Mouse (Mus musculus) erythroid progenitor cell, adult 5-6 weeks (primary cell): ENCODE measurements around the gene Kcnab3. TPM values are rescaled to one million over a fixed set of nuclear protein-coding genes. Genes with fewer than 3 reads are reported as not detected.

Experiments
- ATAC-seq: replicated peaks from 2 replicates; pipeline ENCODE4 v1.8.0; 2016; ENCODE audit warnings: moderate number of reproducible peaks, mild to moderate bottlenecking, moderate TSS enrichment, inconsistent platforms; ENCODE audit not compliant: poor library complexity, low FRiP score, severe bottlenecking
- total RNA-seq, 2 experiments: library from RNA; stranded (forward) in 1 of 2; stranded (reverse) in 1 of 2; fragments of 150-400 nt in 1 of 2; fragments of 186-747, 209-891 nt in 1 of 2; gene quantifications; 2 replicates each; pipeline versions ENCODE4 v1.2.3 to v1.2.4; 2015 to 2017; ENCODE audit warnings: low replicate concordance in 2 of 2

Kcnab3 gene
- total RNA-seq, 2 experiments from 2014 or later = not detected

GRCm38 (mm10) chr11:69368356-69369214 lies 42.5 kb downstream of the Kcnab3 start:
- no peak for ATAC-seq

DNA sequence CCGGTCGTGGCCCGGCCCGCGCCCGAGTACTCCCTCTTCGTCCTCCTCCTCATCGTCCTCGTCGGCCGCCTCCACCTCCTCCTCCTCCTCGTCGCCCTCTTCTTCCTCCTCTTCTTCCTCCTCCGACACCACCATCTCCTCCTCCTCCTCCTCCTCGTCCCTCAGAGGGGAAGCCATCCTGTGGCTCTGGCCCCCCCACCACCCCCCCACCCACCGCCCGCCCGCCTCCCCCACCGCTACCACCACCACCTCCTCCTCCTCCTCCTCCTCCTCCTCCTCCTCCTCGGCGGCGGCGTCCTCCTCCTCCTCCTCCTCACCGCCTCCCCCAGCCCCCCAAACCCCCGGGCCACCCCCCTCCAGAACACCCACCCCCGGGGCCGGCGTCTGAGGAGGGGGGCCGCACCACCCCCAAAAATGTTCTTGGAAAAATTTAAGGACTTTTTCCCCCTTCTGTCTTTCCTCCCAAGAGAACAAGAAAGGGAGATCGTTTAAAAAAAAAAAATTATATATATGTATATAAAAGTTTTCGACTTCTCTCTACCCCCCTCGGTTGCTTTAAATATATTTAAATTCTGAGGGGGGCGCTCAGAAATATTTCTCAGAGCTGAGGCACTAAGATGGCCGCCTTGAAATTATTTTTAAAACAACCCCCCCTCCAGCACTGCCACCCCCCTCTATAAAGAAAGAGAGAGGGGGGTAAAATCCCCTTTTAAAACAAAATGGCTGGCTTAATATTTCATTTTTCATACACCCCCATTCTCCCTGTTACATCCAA lies 43.3 kb downstream of the Kcnab3 start, which contains the start of gene Chd3:
Gene Chd3 (minus strand): TSS at position 192 of the 775 bp plus-strand sequence.
- ATAC-seq = no peak

DNA sequence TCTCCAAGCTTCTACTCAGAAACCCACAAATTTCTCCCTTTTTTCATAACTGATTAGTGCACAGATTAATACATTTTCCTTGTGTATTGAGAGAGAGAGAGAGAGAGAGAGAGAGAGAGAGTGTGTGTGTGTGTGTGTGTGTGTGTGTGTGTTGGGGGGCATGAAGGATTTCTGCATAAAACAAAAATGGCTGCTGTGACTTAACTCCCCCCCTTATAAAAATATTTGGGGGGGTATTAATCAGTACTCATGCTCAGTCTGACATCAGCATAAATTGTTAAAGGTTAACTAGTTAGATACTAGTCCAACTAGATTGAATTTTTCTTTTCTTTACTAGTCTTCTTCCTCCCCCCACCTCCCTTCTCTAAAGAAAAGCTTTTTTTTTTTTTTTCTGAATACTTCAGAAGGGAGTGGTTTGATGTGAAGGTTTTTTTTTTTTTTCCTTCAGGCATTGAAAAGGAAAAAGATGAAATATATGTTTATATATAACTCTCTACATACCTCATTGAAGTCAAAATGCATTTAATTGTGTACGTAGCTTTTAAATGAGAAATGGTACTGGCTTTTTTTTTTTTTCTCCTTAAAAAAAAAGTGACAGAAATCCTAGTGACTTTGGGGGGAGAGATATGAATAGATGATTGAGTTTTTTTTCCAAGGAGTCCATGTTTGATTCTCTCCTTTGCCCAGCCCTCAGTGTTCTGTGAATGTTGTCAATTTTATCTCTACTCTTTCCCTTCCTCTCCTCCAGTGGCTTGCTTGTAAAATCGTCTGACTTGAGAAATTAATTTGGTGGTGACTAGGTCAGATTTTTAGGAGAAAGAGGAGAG lies 44.1 kb downstream of the Kcnab3 start:
- no peak for ATAC-seq

- ATAC-seq = no peak
Measured at GRCm38 (mm10) chr11:69370817-69371215, 44.8 kb downstream of the Kcnab3 start.

GRCm38 (mm10) chr11:69371601-69372000 lies 45.5 kb downstream of the Kcnab3 start:
- no peak for ATAC-seq

GRCm38 (mm10) chr11:69372056-69372779 lies 46.2 kb downstream of the Kcnab3 start:
- ATAC-seq = peak; percentile 58

DNA sequence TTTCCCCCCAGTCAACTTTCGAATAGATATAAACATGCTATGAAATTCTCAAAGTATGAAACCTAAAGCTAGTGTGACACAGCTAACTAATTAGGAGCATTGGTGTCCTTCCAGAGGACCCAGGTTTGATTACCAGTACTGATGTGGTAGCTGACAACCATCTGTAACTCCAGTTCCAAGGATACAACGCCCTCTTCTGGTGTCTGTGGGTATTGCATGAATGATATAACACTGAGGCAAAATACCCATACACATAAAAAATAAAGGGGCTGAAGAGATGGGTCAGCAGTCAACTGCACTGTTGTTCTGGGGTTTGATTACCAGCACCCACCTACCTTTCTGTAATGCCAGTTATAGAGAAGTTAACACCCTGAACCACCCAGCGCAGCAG lies 46.7 kb downstream of the Kcnab3 start:
- peak; percentile 52 for ATAC-seq

DNA sequence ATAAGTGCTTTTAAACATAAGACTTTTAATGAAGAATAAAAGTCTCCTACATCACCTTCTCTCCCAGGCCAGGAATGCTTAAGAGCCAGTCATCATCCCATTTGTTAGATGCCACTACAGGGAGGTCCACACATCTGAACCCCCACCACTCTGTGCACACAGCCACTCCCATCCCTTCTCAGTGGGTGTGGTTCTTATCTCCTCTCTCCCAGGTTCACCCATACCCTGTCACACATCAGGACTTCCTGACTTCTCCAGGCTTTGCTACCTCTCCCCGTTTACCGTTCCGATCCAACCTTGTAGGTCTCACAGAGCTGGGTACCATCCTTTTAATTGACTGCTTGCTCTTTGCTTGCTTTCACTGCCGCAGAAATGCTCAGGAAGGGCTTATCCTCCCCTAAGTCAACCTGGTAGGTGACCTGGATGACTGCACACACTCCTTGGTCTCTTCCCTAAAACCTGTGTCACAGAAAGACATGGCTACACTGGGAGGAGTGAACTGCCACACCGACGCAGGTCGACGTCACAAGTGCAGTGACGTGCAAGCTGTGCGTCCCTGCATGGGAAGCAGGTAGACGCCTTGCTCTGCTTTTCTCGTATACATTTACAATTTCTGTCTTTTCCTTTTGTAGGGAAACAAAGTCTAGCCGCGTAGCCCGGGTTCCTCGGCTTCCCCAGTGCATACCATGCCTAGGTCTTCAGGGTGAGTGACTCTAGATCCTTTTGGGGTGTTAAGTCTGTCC lies 47.3 kb downstream of the Kcnab3 start:
- peak; percentile 87 for ATAC-seq

- ATAC-seq = no peak
Measured at GRCm38 (mm10) chr11:69375646-69376045, 49.6 kb downstream of the Kcnab3 start.

DNA sequence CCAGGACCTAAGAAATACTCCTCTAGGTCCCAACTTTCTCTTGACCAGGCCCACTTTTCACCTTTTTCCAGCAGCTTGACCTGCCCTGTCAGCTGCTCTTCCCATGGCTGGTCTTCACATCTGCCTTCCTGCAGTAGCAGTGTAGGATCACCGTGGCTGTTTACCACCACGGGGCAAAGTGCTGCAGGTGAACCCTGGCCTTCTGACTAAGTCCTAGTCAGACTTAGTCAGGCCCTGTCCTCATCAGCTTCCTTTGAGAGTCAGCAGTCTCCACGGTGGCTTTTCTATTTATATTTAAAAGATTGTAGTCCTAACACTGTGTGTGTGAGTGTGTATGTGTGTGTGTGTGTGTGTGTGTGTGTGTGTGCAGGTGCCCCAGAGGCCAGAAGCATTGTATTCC lies 51.7 kb downstream of the Kcnab3 start:
- ATAC-seq = no peak

GRCm38 (mm10) chr11:69379600-69379999 lies 53.5 kb downstream of the Kcnab3 start:
- ATAC-seq = no peak

DNA sequence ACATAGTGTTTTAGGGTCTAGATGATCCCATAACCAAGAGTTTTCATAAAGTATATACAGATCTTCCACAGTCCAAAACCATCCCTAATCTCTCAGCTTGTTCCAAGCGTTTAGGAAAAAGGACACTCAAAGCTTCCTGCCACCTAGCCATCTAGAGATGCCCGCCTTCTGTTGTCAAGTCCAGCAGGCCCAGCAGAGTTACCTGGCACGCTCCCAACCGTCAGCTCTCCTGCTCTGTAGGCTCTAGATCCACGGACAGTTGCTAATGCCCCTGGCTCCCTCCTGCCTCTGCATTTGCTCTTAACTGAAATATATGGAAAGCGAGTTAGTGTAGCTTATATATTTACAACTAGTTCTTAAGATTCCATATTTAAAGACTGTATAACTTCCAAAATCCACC lies 55.3 kb downstream of the Kcnab3 start:
- no peak for ATAC-seq

Other genes with a start within 250 kb of the Kcnab3 start
- 94.1 and 114 TPM in 2 replicates for gene Vamp2, start 237.8 kb upstream of the Kcnab3 start, total RNA-seq (2015; ENCODE audit: low replicate concordance)
- 18.2 and 31.1 TPM in 2 replicates for gene Vamp2, start 237.8 kb upstream of the Kcnab3 start, total RNA-seq (2017; ENCODE audit: low replicate concordance)
- gene Per1, start 231.0 kb upstream of the Kcnab3 start, total RNA-seq (2015; ENCODE audit: low replicate concordance) = 3.4 and 3.6 TPM in 2 replicates
- 3.3 and 7.6 TPM in 2 replicates for gene Per1, start 231.0 kb upstream of the Kcnab3 start, total RNA-seq (2017; ENCODE audit: low replicate concordance)
- not detected in 2 replicates for gene Hes7, start 205.9 kb upstream of the Kcnab3 start, total RNA-seq (2015; ENCODE audit: low replicate concordance)
- gene Hes7, start 205.9 kb upstream of the Kcnab3 start, total RNA-seq (2017; ENCODE audit: low replicate concordance) = not detected in 2 replicates
- not detected in 2 replicates for gene 9130213A22Rik, start 203.7 kb upstream of the Kcnab3 start, total RNA-seq (2015; ENCODE audit: low replicate concordance)
- gene 9130213A22Rik, start 203.7 kb upstream of the Kcnab3 start, total RNA-seq (2017; ENCODE audit: low replicate concordance) = not detected in 2 replicates
- not detected in 2 replicates for gene Aloxe3, start 200.4 kb upstream of the Kcnab3 start, total RNA-seq (2015; ENCODE audit: low replicate concordance)
- gene Aloxe3, start 200.4 kb upstream of the Kcnab3 start, total RNA-seq (2017; ENCODE audit: low replicate concordance) = 3.1 TPM in 1 of 2 replicates, not detected in the other
- gene Alox12b, start 169.3 kb upstream of the Kcnab3 start, total RNA-seq (2015; ENCODE audit: low replicate concordance) = not detected in 2 replicates
- gene Alox12b, start 169.3 kb upstream of the Kcnab3 start, total RNA-seq (2017; ENCODE audit: low replicate concordance) = not detected in 2 replicates
- gene Alox8, start 128.4 kb upstream of the Kcnab3 start, total RNA-seq (2015; ENCODE audit: low replicate concordance) = not detected in 2 replicates
- not detected in 2 replicates for gene Alox8, start 128.4 kb upstream of the Kcnab3 start, total RNA-seq (2017; ENCODE audit: low replicate concordance)
- gene Gucy2e, start 89.2 kb upstream of the Kcnab3 start, total RNA-seq (2015; ENCODE audit: low replicate concordance) = 0.36 TPM in 1 of 2 replicates, not detected in the other
- not detected in 2 replicates for gene Gucy2e, start 89.2 kb upstream of the Kcnab3 start, total RNA-seq (2017; ENCODE audit: low replicate concordance)
- 107 and 135 TPM in 2 replicates for gene Cntrob, start 2.5 kb upstream of the Kcnab3 start, total RNA-seq (2015; ENCODE audit: low replicate concordance)
- 77.5 and 113 TPM in 2 replicates for gene Cntrob, start 2.5 kb upstream of the Kcnab3 start, total RNA-seq (2017; ENCODE audit: low replicate concordance)
- gene Trappc1, start 2.3 kb upstream of the Kcnab3 start, total RNA-seq (2015; ENCODE audit: low replicate concordance) = 101 and 143 TPM in 2 replicates
- gene Trappc1, start 2.3 kb upstream of the Kcnab3 start, total RNA-seq (2017; ENCODE audit: low replicate concordance) = 48.5 and 72.5 TPM in 2 replicates
- gene Rnf227, start 14.2 kb downstream of the Kcnab3 start, total RNA-seq (2015; ENCODE audit: low replicate concordance) = 1.7 and 8.3 TPM in 2 replicates
- gene Rnf227, start 14.2 kb downstream of the Kcnab3 start, total RNA-seq (2017; ENCODE audit: low replicate concordance) = 3.9 and 6.5 TPM in 2 replicates
- gene Chd3, start 43.1 kb downstream of the Kcnab3 start, total RNA-seq (2015; ENCODE audit: low replicate concordance) = 21.0 and 33.2 TPM in 2 replicates
- 18.9 and 19.5 TPM in 2 replicates for gene Chd3, start 43.1 kb downstream of the Kcnab3 start, total RNA-seq (2017; ENCODE audit: low replicate concordance)
- gene Naa38, start 69.2 kb downstream of the Kcnab3 start, total RNA-seq (2015; ENCODE audit: low replicate concordance) = 26.8 and 31.7 TPM in 2 replicates
- 21.6 and 21.9 TPM in 2 replicates for gene Naa38, start 69.2 kb downstream of the Kcnab3 start, total RNA-seq (2017; ENCODE audit: low replicate concordance)
- gene Cyb5d1, start 69.4 kb downstream of the Kcnab3 start, total RNA-seq (2015; ENCODE audit: low replicate concordance) = 8.3 and 11.7 TPM in 2 replicates
- 25.7 and 32.5 TPM in 2 replicates for gene Cyb5d1, start 69.4 kb downstream of the Kcnab3 start, total RNA-seq (2017; ENCODE audit: low replicate concordance)
- not detected in 2 replicates for gene Tmem88, start 72.0 kb downstream of the Kcnab3 start, total RNA-seq (2015; ENCODE audit: low replicate concordance)
- gene Tmem88, start 72.0 kb downstream of the Kcnab3 start, total RNA-seq (2017; ENCODE audit: low replicate concordance) = not detected in 2 replicates
- gene Kdm6b, start 87.4 kb downstream of the Kcnab3 start, total RNA-seq (2015; ENCODE audit: low replicate concordance) = 6.5 and 11.7 TPM in 2 replicates
- 0.64 and 1.2 TPM in 2 replicates for gene Kdm6b, start 87.4 kb downstream of the Kcnab3 start, total RNA-seq (2017; ENCODE audit: low replicate concordance)
- not detected in 2 replicates for gene Dnah2, start 222.9 kb downstream of the Kcnab3 start, total RNA-seq (2015; ENCODE audit: low replicate concordance)
- gene Dnah2, start 222.9 kb downstream of the Kcnab3 start, total RNA-seq (2017; ENCODE audit: low replicate concordance) = 0.13 TPM in 1 of 2 replicates, not detected in the other
- gene Efnb3, start 233.9 kb downstream of the Kcnab3 start, total RNA-seq (2015; ENCODE audit: low replicate concordance) = 2.5 and 2.9 TPM in 2 replicates
- gene Efnb3, start 233.9 kb downstream of the Kcnab3 start, total RNA-seq (2017; ENCODE audit: low replicate concordance) = 0.77 and 1.1 TPM in 2 replicates